Mouse (Mus musculus): ENCODE data around the gene Eif5a. TPM values are rescaled to one million over a fixed set of nuclear protein-coding genes. Genes with fewer than 3 reads are reported as not detected.

Gene Eif5a
- polyA plus RNA-seq, 1 experiment from 2014 or later: 1,673 TPM

GRCm38 (mm10) chr11:69886907-69887635 is 34.7 kb downstream of the Eif5a start:
- Histone ChIP-seq H3K27ac (no peak overlapping the region), H3K9me3 (no peaks in the 10 kb centered on the region), H3K9ac (no peak overlapping the region), H3K4me2 (no peak overlapping the region), H3K27me3 (no peaks in the 10 kb centered on the region), H3K4me1 (peaks cover 23% of the 10 kb centered on the region), H3K4me3 (no peak overlapping the region), H3K36me3 (no peaks in the 10 kb centered on the region)
- 55% methylated on average over 8 of the region's 8 CpGs for WGBS
- no peak for ATAC-seq (ENCODE audit: borderline replicate concordance, extremely low read depth, low FRiP score, low TSS enrichment)

GRCm38 (mm10) chr11:69884663-69885062 is 37.1 kb downstream of the Eif5a start:
- peak overlapping the region; percentile 19 for H3K4me2 ChIP-seq
- no peaks in the 10 kb centered on the region for H3K9me3 ChIP-seq
- H3K4me3 ChIP-seq: no peak overlapping the region
- H3K27me3 ChIP-seq: no peaks in the 10 kb centered on the region
- H3K27ac ChIP-seq: 0 out of 2 replicates have a peak overlapping the region, but pooled peaks have one; percentile 32
- H3K9ac ChIP-seq: no peak overlapping the region
- H3K4me1 ChIP-seq: peaks cover 28% of the 10 kb centered on the region
- no peak for ATAC-seq (ENCODE audit: borderline replicate concordance, extremely low read depth, low FRiP score, low TSS enrichment)
- WGBS: 70% methylated on average over 8 of the region's 8 CpGs
- H3K36me3 ChIP-seq: no peaks in the 10 kb centered on the region

- Histone ChIP-seq H3K27me3 (no peaks in the 10 kb centered on the region), H3K4me3 (no peak overlapping the region), H3K27ac (0 out of 2 replicates have a peak overlapping the region, but pooled peaks have one; percentile 32), H3K4me1 (peaks cover 32% of the 10 kb centered on the region), H3K9me3 (no peaks in the 10 kb centered on the region), H3K4me2 (peak overlapping the region; percentile 19), H3K36me3 (no peaks in the 10 kb centered on the region), H3K9ac (no peak overlapping the region)
- ATAC-seq (ENCODE audit: borderline replicate concordance, extremely low read depth, low FRiP score, low TSS enrichment): no peak
- WGBS: 43% methylated on average over 9 of the region's 9 CpGs
These were observed 37.5 kb downstream of the Eif5a start for GRCm38 (mm10) chr11:69884240-69884639.

- Histone ChIP-seq H3K9ac (no peak overlapping the region), H3K4me1 (peaks cover 38% of the 10 kb centered on the region), H3K36me3 (no peaks in the 10 kb centered on the region), H3K27ac (0 out of 2 replicates have a peak overlapping the region, but pooled peaks have one; percentile 32), H3K4me2 (no peak overlapping the region), H3K4me3 (no peak overlapping the region), H3K9me3 (no peaks in the 10 kb centered on the region), H3K27me3 (no peaks in the 10 kb centered on the region)
- WGBS: 75% methylated on average over 8 of the region's 8 CpGs
- no peak for ATAC-seq (ENCODE audit: borderline replicate concordance, extremely low read depth, low FRiP score, low TSS enrichment)
These were observed 38.1 kb downstream of the Eif5a start for GRCm38 (mm10) chr11:69883527-69884151.

- H3K9me3 ChIP-seq: no peaks in the 10 kb centered on the region
- no peaks in the 10 kb centered on the region for H3K36me3 ChIP-seq
- no peak for ATAC-seq (ENCODE audit: borderline replicate concordance, extremely low read depth, low FRiP score, low TSS enrichment)
- H3K27me3 ChIP-seq: no peaks in the 10 kb centered on the region
- no peak overlapping the region for H3K9ac ChIP-seq
- 58% methylated on average over 4 of the region's 4 CpGs for WGBS
- no peak overlapping the region for H3K4me2 ChIP-seq
- H3K4me1 ChIP-seq: peaks cover 44% of the 10 kb centered on the region
- no peak overlapping the region for H3K4me3 ChIP-seq
- no peak overlapping the region for H3K27ac ChIP-seq
These were observed 38.7 kb downstream of the Eif5a start for GRCm38 (mm10) chr11:69883066-69883465.

GRCm38 (mm10) chr11:69881787-69882670 is 39.7 kb downstream of the Eif5a start:
- Histone ChIP-seq H3K4me1 (peaks cover 54% of the 10 kb centered on the region), H3K27ac (peak overlapping the region; percentile 94), H3K27me3 (no peaks in the 10 kb centered on the region), H3K4me3 (peak overlapping the region; percentile 51), H3K9me3 (no peaks in the 10 kb centered on the region), H3K4me2 (peak overlapping the region; percentile 78), H3K36me3 (no peaks in the 10 kb centered on the region), H3K9ac (peak overlapping the region; percentile 51)
- WGBS: 54% methylated on average over 21 of the region's 21 CpGs
- no peak for ATAC-seq (ENCODE audit: borderline replicate concordance, extremely low read depth, low FRiP score, low TSS enrichment)

GRCm38 (mm10) chr11:69880853-69881603 is 40.7 kb downstream of the Eif5a start, which contains the start of gene Kctd11:
Gene Kctd11 (minus strand): TSS chr11:69881406.
- peak within 1 kb of the TSS; percentile 51 for H3K9ac ChIP-seq
- peak within 1 kb of the TSS; percentile 78 for H3K4me2 ChIP-seq
- H3K4me1 ChIP-seq: peaks cover 64% of the 10 kb centered on the region
- peak within 1 kb of the TSS; percentile 51 for H3K4me3 ChIP-seq
- ATAC-seq (ENCODE audit: borderline replicate concordance, extremely low read depth, low FRiP score, low TSS enrichment): peak; percentile 92
- WGBS: 0% methylated on average over 46 of the region's 46 CpGs
- peak within 1 kb of the TSS; percentile 94 for H3K27ac ChIP-seq
- H3K9me3 ChIP-seq: no peaks in the 10 kb centered on the region
- H3K36me3 ChIP-seq: no peaks in the 10 kb centered on the region
- no peaks in the 10 kb centered on the region for H3K27me3 ChIP-seq

- peaks cover 69% of the 10 kb centered on the region for H3K4me1 ChIP-seq
These were observed 41.3 kb downstream of the Eif5a start for GRCm38 (mm10) chr11:69880506-69880852.

GRCm38 (mm10) chr11:69879711-69880110 is 42.0 kb downstream of the Eif5a start:
- no peaks in the 10 kb centered on the region for H3K36me3 ChIP-seq
- no peaks in the 10 kb centered on the region for H3K27me3 ChIP-seq
- peak overlapping the region; percentile 51 for H3K4me3 ChIP-seq
- no peak overlapping the region for H3K27ac ChIP-seq
- peak overlapping the region; percentile 78 for H3K4me2 ChIP-seq
- H3K4me1 ChIP-seq: peaks cover 72% of the 10 kb centered on the region
- no peaks in the 10 kb centered on the region for H3K9me3 ChIP-seq
- ATAC-seq (ENCODE audit: borderline replicate concordance, extremely low read depth, low FRiP score, low TSS enrichment): no peak
- peak overlapping the region; percentile 51 for H3K9ac ChIP-seq
- 41% methylated on average over 15 of the region's 15 CpGs for WGBS

More at GRCm38 (mm10) chr11:69880506-69880852, 41.3 kb downstream of the Eif5a start:
- Histone ChIP-seq H3K9me3 (no peaks in the 10 kb centered on the region), H3K27me3 (no peaks in the 10 kb centered on the region), H3K9ac (peak overlapping the region; percentile 51), H3K4me2 (peak overlapping the region; percentile 78), H3K27ac (peak overlapping the region; percentile 94), H3K36me3 (no peaks in the 10 kb centered on the region), H3K4me3 (peak overlapping the region; percentile 51)
- peak; percentile 20 for ATAC-seq (ENCODE audit: borderline replicate concordance, extremely low read depth, low FRiP score, low TSS enrichment)
- 0% methylated on average over 18 of the region's 18 CpGs for WGBS

- no peak for ATAC-seq (ENCODE audit: borderline replicate concordance, extremely low read depth, low FRiP score, low TSS enrichment)
- Histone ChIP-seq H3K4me3 (peak overlapping the region; percentile 0; the same call in 1 of the 2 replicates), H3K9ac (no peak overlapping the region)
These were observed 42.8 kb downstream of the Eif5a start for GRCm38 (mm10) chr11:69878952-69879351.

GRCm38 (mm10) chr11:69878399-69878798 is 43.4 kb downstream of the Eif5a start:
- H3K4me1 ChIP-seq: peaks cover 64% of the 10 kb centered on the region
- no peak overlapping the region for H3K4me3 ChIP-seq
- no peak overlapping the region for H3K9ac ChIP-seq
- no peak for ATAC-seq (ENCODE audit: borderline replicate concordance, extremely low read depth, low FRiP score, low TSS enrichment)
- H3K36me3 ChIP-seq: no peaks in the 10 kb centered on the region
- H3K27me3 ChIP-seq: no peaks in the 10 kb centered on the region
- no peak overlapping the region for H3K4me2 ChIP-seq
- 76% methylated on average over 3 of the region's 3 CpGs for WGBS
- H3K27ac ChIP-seq: no peak overlapping the region
- no peaks in the 10 kb centered on the region for H3K9me3 ChIP-seq

More at GRCm38 (mm10) chr11:69878952-69879351, 42.8 kb downstream of the Eif5a start:
- H3K27me3 ChIP-seq: no peaks in the 10 kb centered on the region
- peaks cover 67% of the 10 kb centered on the region for H3K4me1 ChIP-seq
- no peaks in the 10 kb centered on the region for H3K9me3 ChIP-seq
- 77% methylated on average over 6 of the region's 6 CpGs for WGBS
- H3K36me3 ChIP-seq: no peaks in the 10 kb centered on the region
- H3K27ac ChIP-seq: no peak overlapping the region
- peak overlapping the region; percentile 78 for H3K4me2 ChIP-seq

Data from lung, embryonic 15.5 days (tissue).